Mouse (Mus musculus): ENCODE data around the gene Chadl.
"Not testable (repeated sequence)": the region's sequence is repeated elsewhere in the genome, so short reads cannot be mapped to it uniquely, and the experiment has no call there.

Chadl gene

GRCm38 (mm10) chr15:81697175-81697574, at the start of gene Chadl:
TSS of gene Chadl (minus strand) at chr15:81697287.
- no peak for DNase-seq

- peak; percentile 89 for DNase-seq
Observed at GRCm38 (mm10) chr15:81745601-81746114, 48.6 kb upstream of the Chadl start.

- peak; percentile 86 for DNase-seq
Observed at GRCm38 (mm10) chr15:81744992-81745600, 48.0 kb upstream of the Chadl start, which contains the start of the genes Zc3h7b and Rangap1. TSS of gene Zc3h7b (plus strand) at chr15:81745057. TSS of gene Rangap1 (minus strand) at chr15:81745530.

GRCm38 (mm10) chr15:81742368-81742767, 45.3 kb upstream of the Chadl start:
- DNase-seq, result not testable (repeated sequence)

- peak; percentile 45 for DNase-seq
Observed at GRCm38 (mm10) chr15:81739924-81740323, 42.8 kb upstream of the Chadl start.

- peak; percentile 14 for DNase-seq
Observed at GRCm38 (mm10) chr15:81739296-81739695, 42.2 kb upstream of the Chadl start.

- DNase-seq, result no peak
Observed at GRCm38 (mm10) chr15:81735075-81735474, 38.0 kb upstream of the Chadl start.

GRCm38 (mm10) chr15:81729792-81730635, 32.9 kb upstream of the Chadl start:
- DNase-seq, result peak; percentile 99

- DNase-seq, result peak; percentile 26
Observed at GRCm38 (mm10) chr15:81729241-81729791, 32.2 kb upstream of the Chadl start.

GRCm38 (mm10) chr15:81725965-81726364, 28.9 kb upstream of the Chadl start:
- DNase-seq, result no peak

GRCm38 (mm10) chr15:81723653-81724052, 26.6 kb upstream of the Chadl start:
- DNase-seq, result no peak

GRCm38 (mm10) chr15:81722361-81722760, 25.3 kb upstream of the Chadl start:
- DNase-seq, result no peak

- no peak for DNase-seq
Observed at GRCm38 (mm10) chr15:81719139-81719531, 22.0 kb upstream of the Chadl start.

- no peak for DNase-seq
Observed at GRCm38 (mm10) chr15:81718336-81719138, 21.4 kb upstream of the Chadl start.

- no peak for DNase-seq
Observed at GRCm38 (mm10) chr15:81713742-81714141, 16.7 kb upstream of the Chadl start.

- no peak for DNase-seq
Observed at GRCm38 (mm10) chr15:81710801-81711200, 13.7 kb upstream of the Chadl start.

- no peak for DNase-seq
Observed at GRCm38 (mm10) chr15:81709686-81710085, 12.6 kb upstream of the Chadl start.

GRCm38 (mm10) chr15:81708991-81709390, 11.9 kb upstream of the Chadl start:
- DNase-seq, result no peak

GRCm38 (mm10) chr15:81703094-81703489, 6.0 kb upstream of the Chadl start:
- DNase-seq, result no peak

- DNase-seq, result no peak
Observed at GRCm38 (mm10) chr15:81702306-81703093, 5.4 kb upstream of the Chadl start.

GRCm38 (mm10) chr15:81701350-81701749, 4.3 kb upstream of the Chadl start:
- not testable (repeated sequence) for DNase-seq

- no peak for DNase-seq
Observed at GRCm38 (mm10) chr15:81700601-81701000, 3.5 kb upstream of the Chadl start.

Measured in lung, postnatal 10 days (tissue).